Mouse (Mus musculus): ENCODE measurements around the gene Gan. TPM values are rescaled to one million over a fixed set of nuclear protein-coding genes. Genes with fewer than 3 reads are reported as not detected.
A peak's percentile ranks its signal among the peaks of the same experiment; 100 is the strongest.

Gene Gan
- total RNA-seq, 2 experiments from 2014 or later = 3.9 to 4.5 TPM

GRCm38 (mm10) chr8:117156866-117157768 is 818 bp upstream of the Gan start:
- DNase-seq = no peak
- intact Hi-C loops (cut with DNase I) = no loop called here

- intact Hi-C loops (cut with DNase I) = no loop called here
- peak; percentile 94 to 98 for DNase-seq
These were observed 205 bp upstream of the Gan start for GRCm38 (mm10) chr8:117157769-117158091.

- no peak for DNase-seq
- intact Hi-C loops (cut with DNase I) = no loop called here
These were observed 1.1 kb downstream of the Gan start for GRCm38 (mm10) chr8:117159031-117159430.

GRCm38 (mm10) chr8:117164912-117165311 is 7.0 kb downstream of the Gan start:
- DNase-seq = no peak
- intact Hi-C loops (cut with DNase I) = no loop called here

GRCm38 (mm10) chr8:117165542-117165941 is 7.6 kb downstream of the Gan start:
- no peak for DNase-seq
- intact Hi-C loops (cut with DNase I) = no loop called here

- intact Hi-C loops (cut with DNase I) = no loop called here
- no peak for DNase-seq
These were observed 8.6 kb downstream of the Gan start for GRCm38 (mm10) chr8:117166515-117166914.

GRCm38 (mm10) chr8:117167243-117167883 is 9.4 kb downstream of the Gan start:
- no peak for DNase-seq
- intact Hi-C loops (cut with DNase I) = no loop called here

- no peak for DNase-seq
- intact Hi-C loops (cut with DNase I) = no loop called here
These were observed 10.4 kb downstream of the Gan start for GRCm38 (mm10) chr8:117168378-117168777.

- intact Hi-C loops (cut with DNase I) = no loop called here
- DNase-seq = no peak
These were observed 13.9 kb downstream of the Gan start for GRCm38 (mm10) chr8:117171826-117172225.

- peak in 1 of 2 experiments; percentile 22 for DNase-seq
- intact Hi-C loops (cut with DNase I) = no loop called here
These were observed 15.0 kb downstream of the Gan start for GRCm38 (mm10) chr8:117172904-117173303.

- intact Hi-C loops (cut with DNase I) = no loop called here
- no peak for DNase-seq
These were observed 15.8 kb downstream of the Gan start for GRCm38 (mm10) chr8:117173690-117174089.

GRCm38 (mm10) chr8:117174536-117174935 is 16.6 kb downstream of the Gan start:
- intact Hi-C loops (cut with DNase I) = no loop called here
- no peak for DNase-seq

- DNase-seq = no peak
- intact Hi-C loops (cut with DNase I) = no loop called here
These were observed 18.4 kb downstream of the Gan start for GRCm38 (mm10) chr8:117176308-117176707.

- intact Hi-C loops (cut with DNase I) = no loop called here
- no peak for DNase-seq
These were observed 19.3 kb downstream of the Gan start for GRCm38 (mm10) chr8:117177236-117177635.

- no peak for DNase-seq
- intact Hi-C loops (cut with DNase I) = no loop called here
These were observed 20.1 kb downstream of the Gan start for GRCm38 (mm10) chr8:117178039-117178438.

- intact Hi-C loops (cut with DNase I) = no loop called here
- no peak for DNase-seq
These were observed 20.7 kb downstream of the Gan start for GRCm38 (mm10) chr8:117178676-117179075.

- no peak for DNase-seq
These were observed 24.8 kb downstream of the Gan start for GRCm38 (mm10) chr8:117182746-117183145.

GRCm38 (mm10) chr8:117183664-117184377 is 25.9 kb downstream of the Gan start:
- intact Hi-C loops (cut with DNase I) = no loop called here
- no peak for DNase-seq

More at GRCm38 (mm10) chr8:117182746-117183145, 24.8 kb downstream of the Gan start:
- intact Hi-C loops (cut with DNase I) = no loop called here

- no peak for DNase-seq
- intact Hi-C loops (cut with DNase I) = no loop called here
These were observed 36.4 kb downstream of the Gan start for GRCm38 (mm10) chr8:117194355-117194754.

GRCm38 (mm10) chr8:117196593-117196992 is 38.7 kb downstream of the Gan start:
- intact Hi-C loops (cut with DNase I) = no loop called here
- no peak for DNase-seq

GRCm38 (mm10) chr8:117197551-117197950 is 39.6 kb downstream of the Gan start:
- intact Hi-C loops (cut with DNase I) = no loop called here

More at GRCm38 (mm10) chr8:117197551-117197950, 39.6 kb downstream of the Gan start:
- no peak for DNase-seq
